Mouse (Mus musculus) heart, adult 8-10 months (tissue): ENCODE results near the gene Ttc27. TPM values are rescaled to one million over a fixed set of nuclear protein-coding genes. Genes with fewer than 3 reads are reported as not detected.
"Not testable (repeated sequence)": the region's sequence is repeated elsewhere in the genome, so short reads cannot be mapped to it uniquely, and the experiment has no call there.

ENCODE experiments used
- DNase-seq: peaks from one replicate; pipeline ENCODE4 v3.0.0; 2022; ENCODE audit warnings: low spot score
- total RNA-seq, 4 experiments: library from RNA; stranded (reverse); gene quantifications; 2 replicates each; pipeline ENCODE4 v1.2.4; 2022

The Ttc27 gene
- total RNA-seq, result 10 to 100 TPM; 10.4 to 16.7 (median 14.6) TPM

- DNase-seq, result peak; percentile 98
Observed at GRCm38 (mm10) chr17:74717618-74718151, at the start of gene Ttc27. Gene Ttc27, plus strand, starts transcription at chr17:74717732.

- no peak for DNase-seq
Observed at GRCm38 (mm10) chr17:74668010-74668409, 49.5 kb upstream of the Ttc27 start.

GRCm38 (mm10) chr17:74670031-74670430 is 47.5 kb upstream of the Ttc27 start:
- no peak for DNase-seq

DNA sequence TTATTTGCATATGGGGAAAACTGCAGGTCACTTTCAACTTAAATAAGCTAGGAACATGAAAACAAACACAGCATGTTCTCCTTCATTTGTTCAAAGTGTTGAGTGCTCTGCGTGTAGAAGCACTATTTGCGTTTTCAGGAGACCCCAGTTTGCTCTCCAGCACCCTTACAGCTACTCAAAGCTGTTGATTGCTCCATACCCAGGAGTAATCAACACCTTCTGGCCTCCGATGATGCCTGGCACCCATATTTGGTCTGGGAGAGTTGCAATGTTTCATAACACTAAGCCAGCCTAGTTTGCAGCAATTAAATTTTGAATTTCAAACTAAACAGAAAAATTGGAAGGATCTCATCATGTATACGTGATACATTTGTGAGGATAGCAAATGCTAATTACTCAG is 45.1 kb upstream of the Ttc27 start:
- DNase-seq, result no peak

DNA sequence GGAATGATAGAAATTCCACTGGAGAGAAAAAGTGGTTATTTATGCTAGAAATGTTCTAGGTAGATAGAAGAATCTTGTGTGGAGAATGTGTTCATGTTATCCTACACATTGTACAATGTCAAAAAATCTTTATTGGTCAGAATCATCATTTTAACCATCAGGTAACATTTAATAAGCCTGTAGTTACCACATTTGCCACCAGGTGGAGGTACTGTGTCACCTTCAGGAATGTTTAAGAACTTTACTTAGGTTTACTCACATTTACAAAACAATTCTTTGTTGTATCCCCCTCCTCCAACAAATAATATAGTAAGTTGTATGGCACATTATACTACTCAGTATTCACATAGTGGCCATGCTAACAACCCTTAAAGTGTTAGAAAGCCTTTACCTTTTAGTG is 44.3 kb upstream of the Ttc27 start:
- DNase-seq, result peak; percentile 45

DNA sequence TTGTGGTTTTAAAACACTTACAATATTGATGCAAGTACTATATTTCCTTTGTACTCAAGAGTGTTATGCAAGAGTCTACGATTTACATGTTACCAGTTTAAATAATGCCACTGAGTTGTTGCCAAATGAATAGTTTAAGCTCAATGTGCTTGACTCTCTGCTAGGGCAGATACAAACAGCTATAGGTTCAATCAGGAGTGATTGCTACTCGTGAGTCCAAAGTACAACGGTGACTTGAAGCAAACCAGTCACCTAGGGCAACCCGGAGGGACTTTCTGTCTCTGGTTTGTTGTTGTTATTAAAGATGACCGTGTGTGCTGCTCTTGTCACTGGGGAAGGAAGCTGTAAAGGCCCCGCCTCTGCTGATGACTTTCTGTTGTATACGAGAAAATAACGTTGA is 39.5 kb upstream of the Ttc27 start:
- DNase-seq, result no peak

DNA sequence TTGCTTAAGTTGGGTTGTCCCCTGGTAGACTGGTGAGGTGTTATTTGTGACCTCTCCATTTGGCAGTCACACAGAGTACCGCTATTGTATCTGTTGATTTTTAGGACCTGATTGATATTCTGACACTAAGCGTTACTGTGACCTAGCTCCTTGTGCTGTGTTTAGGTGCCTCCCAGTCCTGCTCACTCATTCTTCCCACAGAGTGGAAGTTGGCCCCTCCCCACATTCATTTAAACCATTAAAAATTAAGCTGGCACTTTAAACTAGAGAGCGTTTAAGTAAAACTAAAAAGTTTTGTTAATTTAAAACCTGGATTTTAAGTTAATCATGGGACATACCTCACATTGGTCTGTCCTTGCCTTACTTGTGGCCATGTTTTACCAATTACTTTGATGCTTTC is 32.6 kb upstream of the Ttc27 start:
- no peak for DNase-seq

GRCm38 (mm10) chr17:74688555-74688954 is 29.0 kb upstream of the Ttc27 start:
- no peak for DNase-seq

- DNase-seq, result no peak
Observed at GRCm38 (mm10) chr17:74689406-74689805, 28.1 kb upstream of the Ttc27 start.

- not testable (repeated sequence) for DNase-seq
Observed at GRCm38 (mm10) chr17:74701661-74702060, 15.9 kb upstream of the Ttc27 start.

DNA sequence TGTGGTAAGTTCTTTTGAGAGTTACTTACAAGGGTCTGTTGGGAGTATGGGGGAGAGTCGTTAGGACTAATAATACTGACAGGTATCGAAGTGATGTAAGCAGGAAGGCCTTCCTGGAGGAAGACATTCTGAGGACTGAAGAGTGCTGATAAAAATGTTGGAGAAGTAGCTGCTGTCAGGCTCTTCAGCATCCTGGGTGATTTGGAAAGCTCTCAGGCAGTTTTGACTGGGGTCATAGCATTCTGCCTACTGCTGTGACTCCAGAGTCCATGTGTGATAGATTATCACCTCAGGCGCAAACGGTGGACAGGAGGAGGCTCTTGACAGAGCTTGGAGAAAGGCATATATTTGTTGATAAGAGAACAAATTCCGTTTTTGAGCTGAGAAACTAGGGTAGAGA is 12.1 kb upstream of the Ttc27 start:
- no peak for DNase-seq

DNA sequence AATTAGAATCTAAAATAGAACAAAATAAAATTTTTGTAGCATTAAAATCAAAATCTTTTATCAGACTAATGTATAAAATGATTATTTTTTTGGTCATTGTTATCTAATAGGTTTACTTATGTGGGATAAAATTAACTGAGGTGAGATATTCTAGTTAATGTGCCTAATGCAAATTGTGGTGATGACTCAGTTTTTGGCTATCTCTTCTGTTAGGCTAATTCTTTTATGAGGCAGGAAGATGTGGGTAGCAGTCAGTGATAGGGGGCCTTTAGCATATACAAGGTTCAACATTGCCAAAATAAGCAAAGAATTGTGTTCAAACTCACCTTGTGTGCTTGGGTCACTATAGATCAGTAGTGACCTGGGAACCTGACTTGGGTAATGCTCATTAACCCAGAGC is 10.9 kb upstream of the Ttc27 start:
- DNase-seq, result no peak

DNA sequence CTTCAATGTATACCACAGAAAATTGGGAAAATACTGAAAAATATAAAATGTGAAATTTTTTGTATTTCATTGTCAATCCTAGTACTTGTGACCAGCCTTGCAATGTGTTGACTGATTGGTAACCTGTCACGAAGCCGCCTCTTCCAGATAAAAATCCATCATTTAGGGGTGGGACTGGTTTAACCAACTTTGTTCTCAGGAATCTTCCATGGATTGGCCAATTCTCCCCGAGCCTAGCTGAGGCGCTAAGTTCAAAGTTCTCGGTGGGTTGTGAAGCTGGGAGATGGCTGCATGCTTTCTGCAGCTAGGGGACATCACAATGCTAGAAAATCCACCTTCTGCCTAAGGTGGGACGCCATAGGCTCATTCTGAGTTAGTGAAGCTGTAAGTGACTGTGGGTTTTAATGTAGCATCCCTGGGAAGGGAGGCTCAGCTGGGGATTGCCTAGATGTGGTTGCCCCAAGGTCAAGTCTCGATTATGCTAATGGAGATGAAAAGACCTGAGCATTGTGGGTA is 9.8 kb upstream of the Ttc27 start:
- DNase-seq, result no peak

DNA sequence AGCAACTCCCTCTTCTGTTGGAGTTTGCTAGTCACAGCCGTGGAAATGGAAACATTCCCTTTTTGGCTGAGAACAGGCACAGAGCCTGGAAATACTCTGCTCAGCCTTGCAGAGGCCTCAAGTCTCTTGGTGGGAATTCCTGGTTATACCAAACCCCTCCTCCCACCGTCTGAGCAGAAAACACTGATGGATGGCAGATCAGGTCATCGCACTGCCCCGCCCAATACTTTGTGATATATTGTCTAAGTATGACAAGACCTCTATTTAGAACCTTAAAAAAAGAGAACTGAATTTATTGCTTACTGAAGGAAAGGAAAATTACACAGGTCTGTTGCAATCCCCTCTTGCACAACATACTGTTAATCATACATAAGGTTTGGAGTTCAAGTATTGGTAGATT is 6.8 kb upstream of the Ttc27 start:
- DNase-seq, result no peak

DNA sequence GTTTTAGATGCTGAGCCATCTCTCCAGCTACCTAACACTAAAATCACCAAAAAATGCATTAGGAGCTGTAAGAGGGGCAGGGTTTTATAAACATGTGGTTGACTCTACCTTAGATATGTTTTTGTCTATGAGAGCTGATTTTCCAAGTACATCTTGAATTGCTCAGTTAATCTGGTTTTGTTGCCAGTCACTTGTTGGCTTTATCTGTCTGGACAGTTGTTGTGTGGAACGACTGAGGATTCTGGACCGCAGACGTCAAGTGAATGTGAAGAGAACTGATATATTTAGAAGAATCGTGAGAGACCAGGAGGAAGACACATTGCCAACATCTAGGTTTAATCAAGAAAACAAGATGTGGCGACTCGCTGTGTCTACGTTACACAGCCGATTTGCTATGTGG is 5.9 kb upstream of the Ttc27 start:
- DNase-seq, result no peak

- no peak for DNase-seq
Observed at GRCm38 (mm10) chr17:74715128-74715527, 2.4 kb upstream of the Ttc27 start.

GRCm38 (mm10) chr17:74715724-74716123 is 1.8 kb upstream of the Ttc27 start:
- DNase-seq, result no peak

- DNase-seq, result no peak
Observed at GRCm38 (mm10) chr17:74716643-74717042, 889 bp upstream of the Ttc27 start.

- no peak for DNase-seq
Observed at GRCm38 (mm10) chr17:74717091-74717617, 378 bp upstream of the Ttc27 start.

- DNase-seq, result no peak
Observed at GRCm38 (mm10) chr17:74732872-74733271, 15.3 kb downstream of the Ttc27 start.

- DNase-seq, result peak; percentile 6
Observed at GRCm38 (mm10) chr17:74735392-74735791, 17.9 kb downstream of the Ttc27 start.

DNA sequence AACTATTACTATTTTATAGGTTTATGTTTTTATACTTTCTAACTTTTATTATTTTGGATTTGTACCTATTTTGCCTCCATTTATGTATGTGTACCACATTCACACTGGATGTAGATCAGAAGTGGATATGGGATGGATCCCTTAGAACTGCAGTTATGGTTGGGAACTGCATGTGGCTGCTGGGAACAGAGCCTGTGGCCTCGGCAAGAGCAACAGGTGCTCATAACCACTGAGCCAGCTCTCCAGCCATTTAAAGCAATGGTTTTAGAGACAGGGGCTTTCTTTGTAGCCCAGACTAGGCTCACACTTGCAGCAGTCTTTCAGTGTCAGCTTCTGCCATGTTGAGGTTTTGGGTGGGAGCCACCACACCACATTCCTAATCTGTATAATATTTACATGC is 32.1 kb downstream of the Ttc27 start:
- DNase-seq, result no peak

GRCm38 (mm10) chr17:74751026-74751425 is 33.5 kb downstream of the Ttc27 start:
- DNase-seq, result no peak
